Mouse (Mus musculus) liver, adult 2 months (tissue): ENCODE results near the gene Cep97. TPM values are rescaled to one million over a fixed set of nuclear protein-coding genes. Genes with fewer than 3 reads are reported as not detected.
A peak's percentile ranks its signal among the peaks of the same experiment; 100 is the strongest.

ENCODE experiments used
- DNase-seq: peaks from one replicate; pipeline ENCODE4 v3.0.0-alpha.2; 2011; ENCODE audit warnings: low read depth, low spot score; ENCODE audit errors: extremely low read depth
- H3K27ac ChIP-seq: fragments of 200-500 bp; replicated peaks from 2 replicates; pipeline ENCODE4 v1.5.1; 2012; ENCODE audit warnings: low read depth, mild to moderate bottlenecking, control low read depth, inconsistent platforms, low read length; ENCODE audit not compliant: insufficient read depth
- H3K27me3 ChIP-seq: fragments of 200-500 bp; 2 replicates; pipeline ENCODE4 v1.6.1; 2012; ENCODE audit warnings: mild to moderate bottlenecking, moderate library complexity, low read length, inconsistent platforms; ENCODE audit not compliant: control insufficient read depth, insufficient read depth
- H3K36me3 ChIP-seq: fragments of 200-500 bp; 2 replicates; pipeline ENCODE4 v1.6.1; 2012; ENCODE audit warnings: low read length, inconsistent platforms; ENCODE audit not compliant: control insufficient read depth, insufficient read depth
- H3K4me1 ChIP-seq: fragments of 200-500 bp; 2 replicates; pipeline ENCODE4 v1.6.1; 2011; ENCODE audit warnings: low read length; ENCODE audit not compliant: control insufficient read depth, insufficient read depth
- H3K4me3 ChIP-seq: fragments of 200-500 bp; 2 replicates; pipeline ENCODE4 v1.5.1; 2011; ENCODE audit warnings: low read depth, mild to moderate bottlenecking, control low read depth, low read length, moderate library complexity; ENCODE audit not compliant: insufficient read depth
- H3K79me2 ChIP-seq: fragments of 200-500 bp; 2 replicates; pipeline ENCODE4 v1.6.1; 2012; ENCODE audit warnings: inconsistent platforms, mild to moderate bottlenecking, low read length, moderate library complexity; ENCODE audit not compliant: control insufficient read depth, insufficient read depth
- H3K9ac ChIP-seq: fragments of 200-500 bp; 2 replicates; pipeline ENCODE4 v1.6.1; 2012; ENCODE audit warnings: low read depth, mild to moderate bottlenecking, control low read depth, inconsistent platforms, low read length
- CTCF ChIP-seq: fragments of 200-500 bp; IDR thresholded peaks from 2 replicates; pipeline ENCODE4 v1.5.1; 2011; ENCODE audit warnings: low read depth, low read length, control low read depth
- POLR2A ChIP-seq: fragments of 200-500 bp; IDR thresholded peaks from 2 replicates; pipeline ENCODE4 v1.6.1; 2011; ENCODE audit warnings: low read length, control low read depth; ENCODE audit not compliant: insufficient read depth; ENCODE audit errors: extremely low read depth
- WGBS: fragments of 180-500 bp; shearing (Covaris S2); methylation state at CpG from one replicate; pipeline ENCODE4 v1.1.7; 2018; 5-methylcytosine and 5-hydroxymethylcytosine counted together
- polyA plus RNA-seq: library from polyadenylated mRNA; depleted of rRNA; stranded (reverse); fragments of >200 nt; gene quantifications from 2 replicates; pipeline ENCODE4 v1.2.3, GENCODE M21; 2012; rRNA removed
- total RNA-seq: library from RNA; depleted of rRNA; stranded (reverse); fragments of >200 nt; gene quantifications from 2 replicates; pipeline ENCODE4 v1.2.3, GENCODE M21; 2014; rRNA removed

Cep97 gene
- total RNA-seq (1.7 and 1.9 TPM in 2 replicates), polyA plus RNA-seq (0.39 and 0.91 TPM in 2 replicates)

DNA sequence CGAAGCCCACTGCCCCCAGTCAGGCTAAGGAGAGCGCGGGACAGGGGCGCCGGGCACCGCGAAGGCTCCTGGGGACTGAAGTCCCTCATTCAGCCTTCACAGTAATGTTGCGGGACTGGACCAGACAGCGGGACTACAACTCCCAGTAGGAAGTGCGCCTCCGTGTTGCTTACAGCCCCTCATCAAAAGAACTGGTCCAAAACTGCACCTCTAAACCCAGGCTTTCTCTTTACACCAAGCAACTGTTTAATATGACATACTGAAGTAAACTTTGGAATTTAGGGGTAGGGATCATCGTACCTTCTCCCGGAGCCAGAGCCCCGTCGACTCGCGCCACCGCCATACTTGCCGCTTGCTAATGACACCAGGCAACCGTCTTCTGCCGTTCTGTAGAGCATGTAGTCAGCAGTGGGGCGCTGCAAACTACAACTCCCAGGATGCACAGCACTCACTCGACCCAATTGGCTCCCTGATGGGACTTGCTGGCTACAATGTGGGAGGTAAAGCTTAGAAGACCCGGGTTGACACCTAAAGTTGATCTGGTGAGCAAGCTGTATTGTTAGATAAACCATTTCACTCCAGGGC lies at the start of gene Cep97:
TSS of gene Cep97 (minus strand) at position 403 of the 585 bp plus-strand sequence.
- H3K27ac ChIP-seq: peak within 1 kb of the TSS; percentile 7; the same call in 1 of the 2 replicates
- H3K4me3 ChIP-seq: peak within 1 kb of the TSS; percentile 65
- no peaks in the 10 kb centered on the region for H3K36me3 ChIP-seq
- H3K9ac ChIP-seq: peak within 1 kb of the TSS; percentile 72
- WGBS: under 1% methylated on average over 24 of the region's 24 CpGs
- TF ChIP-seq CTCF (no peak), POLR2A (0 out of 2 replicates have a peak, but pooled peaks have one; percentile 6)
- peak; percentile 91 for DNase-seq
- no peaks in the 10 kb centered on the region for H3K27me3 ChIP-seq
- no peaks in the 10 kb centered on the region for H3K79me2 ChIP-seq
- no peaks in the 10 kb centered on the region for H3K4me1 ChIP-seq

DNA sequence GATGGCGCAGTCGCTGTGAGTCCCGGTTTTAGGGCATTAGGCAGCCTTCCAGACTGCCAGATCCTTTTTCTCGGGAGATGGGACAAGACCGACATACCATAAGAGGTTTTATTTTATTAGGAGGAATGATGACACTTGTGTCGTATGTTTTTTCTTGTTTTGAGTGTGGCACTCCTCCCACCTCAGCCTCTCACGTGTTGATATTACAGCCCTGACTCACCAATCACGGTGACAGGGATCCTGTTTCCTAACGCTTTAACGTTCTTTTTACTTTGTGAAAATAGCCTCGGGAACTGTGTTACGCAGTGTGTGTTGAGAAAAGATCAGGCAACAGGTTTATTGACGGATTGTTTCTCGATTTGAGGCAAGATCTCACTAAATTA lies 40.2 kb upstream of the Cep97 start:
- Histone ChIP-seq H3K9ac (peak overlapping the region; percentile 71), H3K36me3 (peaks cover 23% of the 10 kb centered on the region), H3K4me1 (peaks cover 11% of the 10 kb centered on the region; the same call in 1 of the 2 replicates), H3K27ac (peak overlapping the region; percentile 74), H3K27me3 (no peaks in the 10 kb centered on the region), H3K79me2 (peaks cover 12% of the 10 kb centered on the region; the same call in 1 of the 2 replicates), H3K4me3 (peak overlapping the region; percentile 100)
- peak; percentile 80 for DNase-seq
- TF ChIP-seq POLR2A: no peak
- no peak for TF ChIP-seq CTCF
- under 1% methylated on average over 14 of the region's 14 CpGs for WGBS

DNA sequence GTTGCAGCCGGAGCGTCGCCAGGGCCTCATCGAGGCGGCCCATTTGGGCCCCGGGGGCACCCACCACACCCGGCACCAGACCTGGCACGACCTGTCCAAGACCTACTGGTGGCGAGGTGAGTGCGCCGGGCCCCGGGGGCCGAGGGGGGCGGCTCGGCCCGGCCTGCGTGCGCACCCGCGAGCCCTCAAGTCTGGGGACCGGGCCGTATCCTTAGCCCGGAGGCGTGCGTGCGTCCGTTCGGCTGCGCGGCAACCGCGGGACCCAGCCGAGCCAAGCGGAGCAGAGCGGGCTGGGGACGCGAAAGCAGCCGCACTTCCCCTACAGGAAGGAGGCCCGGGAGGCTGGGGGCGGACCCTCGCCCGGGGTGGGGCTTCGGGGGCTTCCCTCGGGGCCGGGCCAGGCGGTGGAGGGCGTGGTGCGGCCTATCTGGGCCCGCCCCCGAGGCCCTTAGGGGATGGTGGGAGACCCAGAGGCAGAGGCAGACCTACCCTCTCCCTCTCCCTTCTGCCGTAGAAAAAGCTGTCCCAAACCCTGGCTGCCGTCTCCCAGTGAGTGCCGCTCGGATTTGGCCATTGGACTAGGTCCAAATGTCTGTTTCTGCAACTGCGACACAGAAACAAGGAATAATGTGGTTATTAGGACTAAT lies 39.7 kb upstream of the Cep97 start:
- Histone ChIP-seq H3K4me1 (peaks cover 11% of the 10 kb centered on the region; the same call in 1 of the 2 replicates), H3K27me3 (no peaks in the 10 kb centered on the region), H3K79me2 (peaks cover 12% of the 10 kb centered on the region; the same call in 1 of the 2 replicates), H3K9ac (peak overlapping the region; percentile 100), H3K4me3 (peak overlapping the region; percentile 100), H3K36me3 (peaks cover 28% of the 10 kb centered on the region), H3K27ac (peak overlapping the region; percentile 80)
- no peak for TF ChIP-seq CTCF
- peak; percentile 55; the same call in 1 of the 2 replicates for TF ChIP-seq POLR2A
- WGBS: under 1% methylated on average over 55 of the region's 55 CpGs
- DNase-seq: no peak

DNA sequence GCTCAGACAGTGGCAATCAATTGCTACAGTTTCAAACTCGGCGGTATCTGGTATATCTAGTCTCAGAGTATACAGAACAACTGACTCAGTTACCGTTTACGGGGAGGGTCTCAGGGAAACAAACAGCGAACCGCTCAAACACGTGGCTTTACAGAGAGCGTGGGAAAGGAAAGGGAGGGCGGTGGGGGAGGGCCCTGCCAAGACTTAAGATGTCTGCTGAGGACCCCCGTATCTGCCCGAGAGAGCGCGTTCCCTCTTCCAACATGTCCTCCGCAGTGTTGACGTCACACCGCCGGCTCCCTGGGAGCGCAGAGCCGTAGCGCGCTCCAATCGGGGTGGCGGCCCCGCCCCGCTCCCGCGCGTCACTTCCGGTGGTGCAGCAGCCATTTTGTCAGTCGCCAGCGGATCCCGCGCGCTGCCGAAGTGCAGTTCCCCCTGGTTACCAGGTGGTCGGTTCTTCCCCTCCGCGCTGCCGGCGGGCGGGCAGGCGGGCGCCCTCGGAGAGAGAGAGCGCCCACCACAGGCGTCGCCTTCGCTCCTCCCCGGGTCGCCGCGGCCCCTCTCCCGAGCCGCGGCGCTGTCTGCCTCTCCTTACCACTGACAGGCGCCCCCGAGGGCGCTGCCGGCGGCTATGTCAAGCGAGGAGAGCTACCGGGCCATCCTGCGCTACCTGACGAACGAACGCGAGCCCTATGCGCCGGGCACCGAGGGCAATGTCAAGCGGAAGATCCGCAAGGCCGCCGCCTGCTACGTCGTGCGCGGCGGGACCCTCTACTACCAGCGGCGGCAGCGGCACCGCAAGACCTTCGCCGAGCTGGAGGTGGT lies 39.0 kb upstream of the Cep97 start, which contains the start of gene Zbtb11:
TSS of gene Zbtb11 (plus strand) at position 453 of the 825 bp plus-strand sequence.
- Histone ChIP-seq H3K4me3 (peak within 1 kb of the TSS; percentile 100), H3K79me2 (peaks cover 12% of the 10 kb centered on the region; the same call in 1 of the 2 replicates), H3K4me1 (peaks cover 11% of the 10 kb centered on the region; the same call in 1 of the 2 replicates), H3K9ac (peak within 1 kb of the TSS; percentile 100), H3K36me3 (peaks cover 35% of the 10 kb centered on the region), H3K27ac (peak within 1 kb of the TSS; percentile 80), H3K27me3 (no peaks in the 10 kb centered on the region)
- peak; percentile 82 for DNase-seq
- WGBS: under 1% methylated on average over 82 of the region's 86 CpGs
- TF ChIP-seq CTCF: no peak; the same call in 1 of the 2 replicates
- TF ChIP-seq POLR2A: peak; percentile 77; the same call in 1 of the 2 replicates

DNA sequence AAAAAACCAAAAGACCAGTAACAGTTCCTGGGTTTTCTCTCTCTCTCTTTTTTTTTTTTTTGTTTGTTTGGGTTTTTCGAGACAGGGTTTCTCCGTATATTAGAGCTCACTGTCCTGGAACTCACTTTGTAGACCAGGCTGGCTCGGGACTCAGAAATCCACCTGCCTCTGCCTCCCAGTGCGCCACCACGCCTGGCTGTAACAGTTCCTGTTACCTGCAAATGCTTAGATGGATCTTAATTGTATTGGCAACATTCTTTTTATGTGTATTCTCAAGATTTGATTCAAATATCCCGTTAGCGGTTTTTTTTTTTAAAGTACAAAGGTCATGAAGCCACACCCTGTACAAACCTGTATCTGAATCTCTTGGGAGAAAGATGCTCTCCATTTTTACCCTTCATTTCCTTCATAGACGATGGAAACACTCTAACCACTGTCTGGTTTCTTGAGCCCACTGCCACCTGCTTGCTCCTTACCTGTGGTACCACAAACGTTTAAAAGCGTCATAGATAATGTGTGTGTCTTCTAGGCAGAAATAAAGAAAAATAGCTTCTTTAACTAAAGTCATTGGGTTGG lies 38.1 kb upstream of the Cep97 start:
- Histone ChIP-seq H3K4me3 (peak overlapping the region; percentile 100; the same call in 1 of the 2 replicates), H3K27ac (no peak overlapping the region), H3K36me3 (peaks cover 39% of the 10 kb centered on the region), H3K9ac (no peak overlapping the region; the same call in 1 of the 2 replicates), H3K27me3 (no peaks in the 10 kb centered on the region), H3K79me2 (peaks cover 12% of the 10 kb centered on the region; the same call in 1 of the 2 replicates), H3K4me1 (peaks cover 11% of the 10 kb centered on the region; the same call in 1 of the 2 replicates)
- no peak for DNase-seq
- 48% methylated on average over 10 of the region's 10 CpGs for WGBS
- TF ChIP-seq CTCF (no peak), POLR2A (no peak)
